In genomic region chr2:124385053-124385452, GRCm38 (mm10) we compare ENCODE assay signal across 25 mouse cellular contexts.
"Had no signal": no experiment of that assay in that cellular context is flagged by ENCODE, and none has a peak within 500 bp of the region (broad histone marks: within the 10 kb centered on the region; RNA-seq: fewer than 3 reads in every experiment).

No protein-coding gene starts in this region.

- H3K4me3 ChIP-seq: gastrocnemius, adult 2 months; heart, adult 2 months; heart, embryonic 13.5 days; heart, embryonic 15.5 days; hindbrain, embryonic 13.5 days; hindbrain, embryonic 15.5 days; layer of hippocampus, adult 2 months; left cerebral cortex, adult 2 months; limb, embryonic 10.5 days; limb, embryonic 12.5 days; liver, embryonic 13.5 days had no signal

- H3K4me1 ChIP-seq: heart, embryonic 15.5 days; hindbrain, embryonic 13.5 days; hindbrain, embryonic 15.5 days; limb, embryonic 10.5 days; limb, embryonic 12.5 days; liver, embryonic 13.5 days had no signal

- H3K4me2 ChIP-seq: heart, embryonic 11.5 days; heart, embryonic 13.5 days; heart, embryonic 15.5 days; hindbrain, embryonic 13.5 days; hindbrain, embryonic 15.5 days; limb, embryonic 12.5 days; liver, embryonic 11.5 days; liver, embryonic 13.5 days had no signal

- DNase-seq: gastrocnemius, adult 2 months; gastrocnemius, postnatal 10 days; gastrocnemius, postnatal 25 days; heart, adult 11 months; heart, adult 2 months; heart, postnatal 14 days; heart, postnatal 36 days; kidney, adult 18-20 months; kidney, adult 8-10 months; kidney, postnatal 10 days; kidney, postnatal 36 days; liver; liver, embryonic 13.5 days had no signal

- H3K27ac ChIP-seq: gastrocnemius, adult 2 months; heart, adult 2 months; heart, embryonic 13.5 days; heart, embryonic 15.5 days; hindbrain, embryonic 13.5 days; hindbrain, embryonic 15.5 days; hindbrain, postnatal 0 days; layer of hippocampus, adult 2 months; left cerebral cortex, adult 2 months; limb, embryonic 10.5 days; limb, embryonic 12.5 days; liver, embryonic 13.5 days had no signal

- H3K27me3 ChIP-seq: heart, embryonic 13.5 days; heart, embryonic 15.5 days; hindbrain, embryonic 13.5 days; hindbrain, embryonic 15.5 days; liver, embryonic 13.5 days had no signal

- H3K36me3 ChIP-seq: heart, embryonic 13.5 days; heart, embryonic 15.5 days; hindbrain, embryonic 13.5 days; hindbrain, embryonic 15.5 days; limb, embryonic 10.5 days; limb, embryonic 12.5 days; liver, embryonic 13.5 days had no signal

- H3K9me3 ChIP-seq: heart, embryonic 13.5 days; heart, embryonic 15.5 days; hindbrain, embryonic 13.5 days; hindbrain, embryonic 15.5 days; limb, embryonic 10.5 days; limb, embryonic 12.5 days; liver, embryonic 13.5 days had no signal

- ATAC-seq: hindbrain, postnatal 0 days; intestine, embryonic 16.5 days had no signal

- H3K9ac ChIP-seq: heart, embryonic 13.5 days; heart, embryonic 15.5 days; hindbrain, embryonic 13.5 days; hindbrain, embryonic 15.5 days; limb, embryonic 12.5 days; liver, embryonic 13.5 days had no signal
